Mouse (Mus musculus) splenic B cell, adult 2 months (primary cell): ENCODE data around the gene Rbm46.

Experiments used
- DNase-seq: peaks from one replicate; pipeline ENCODE4 v3.0.0-alpha.2; 2011; ENCODE audit warnings: low read depth, low spot score
- H3K27me3 ChIP-seq: 2 replicates; pipeline ENCODE4 v1.6.1; 2012; ENCODE audit warnings: mild to moderate bottlenecking, low read length, moderate library complexity, mixed read lengths; ENCODE audit not compliant: control insufficient read depth, poor library complexity, insufficient read depth, severe bottlenecking
- H3K36me3 ChIP-seq: 2 replicates; pipeline ENCODE4 v1.6.1; 2012; ENCODE audit warnings: mild to moderate bottlenecking, low read length, moderate library complexity, mixed read lengths; ENCODE audit not compliant: control insufficient read depth, poor library complexity, insufficient read depth, severe bottlenecking

Rbm46 gene

GRCm38 (mm10) chr3:82876372-82876739 is at the start of gene Rbm46:
TSS of gene Rbm46 (minus strand) at chr3:82876483.
- H3K36me3 ChIP-seq: no peaks in the 10 kb centered on the region
- H3K27me3 ChIP-seq: no peaks in the 10 kb centered on the region
- no peak for DNase-seq

- DNase-seq: no peak
- H3K27me3 ChIP-seq: no peaks in the 10 kb centered on the region
- H3K36me3 ChIP-seq: no peaks in the 10 kb centered on the region
Measured at GRCm38 (mm10) chr3:82915632-82916031, 39.3 kb upstream of the Rbm46 start.

DNA sequence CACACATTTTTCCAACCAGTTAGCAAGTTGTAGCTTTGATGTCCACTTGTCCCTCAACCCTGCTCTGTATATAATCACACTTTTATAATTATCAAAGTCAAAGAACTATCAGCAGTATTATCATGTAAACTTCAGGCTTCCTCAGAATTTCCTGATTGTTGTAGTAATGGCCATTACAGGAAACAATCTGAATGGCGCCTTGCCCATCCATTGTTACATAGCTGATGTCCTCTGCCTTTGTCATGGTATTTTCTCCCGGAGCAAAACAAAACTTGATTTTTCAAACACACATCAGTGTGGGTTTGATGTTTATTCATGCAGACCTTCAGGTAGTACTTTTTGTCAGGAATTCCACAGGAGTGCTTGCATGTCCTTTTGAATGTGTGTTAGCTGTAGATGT is 32.4 kb upstream of the Rbm46 start:
- Histone ChIP-seq H3K36me3 (no peaks in the 10 kb centered on the region), H3K27me3 (no peaks in the 10 kb centered on the region)
- no peak for DNase-seq

- H3K27me3 ChIP-seq: no peaks in the 10 kb centered on the region
- DNase-seq: no peak
- no peaks in the 10 kb centered on the region for H3K36me3 ChIP-seq
Measured at GRCm38 (mm10) chr3:82904211-82904908, 28.1 kb upstream of the Rbm46 start.

- DNase-seq: no peak
- Histone ChIP-seq H3K27me3 (no peaks in the 10 kb centered on the region), H3K36me3 (no peaks in the 10 kb centered on the region)
Measured at GRCm38 (mm10) chr3:82903613-82904205, 27.4 kb upstream of the Rbm46 start, which contains the start of gene Lrat. TSS of gene Lrat (minus strand) at chr3:82903973.

- H3K36me3 ChIP-seq: no peaks in the 10 kb centered on the region
- DNase-seq: no peak
- H3K27me3 ChIP-seq: no peaks in the 10 kb centered on the region
Measured at GRCm38 (mm10) chr3:82902757-82903612, 26.7 kb upstream of the Rbm46 start.

- DNase-seq: no peak
- Histone ChIP-seq H3K36me3 (no peaks in the 10 kb centered on the region), H3K27me3 (no peaks in the 10 kb centered on the region)
Measured at GRCm38 (mm10) chr3:82888842-82889241, 12.6 kb upstream of the Rbm46 start.

- H3K27me3 ChIP-seq: no peaks in the 10 kb centered on the region
- no peak for DNase-seq
- no peaks in the 10 kb centered on the region for H3K36me3 ChIP-seq
Measured at GRCm38 (mm10) chr3:82877258-82877657, 975 bp upstream of the Rbm46 start.

DNA sequence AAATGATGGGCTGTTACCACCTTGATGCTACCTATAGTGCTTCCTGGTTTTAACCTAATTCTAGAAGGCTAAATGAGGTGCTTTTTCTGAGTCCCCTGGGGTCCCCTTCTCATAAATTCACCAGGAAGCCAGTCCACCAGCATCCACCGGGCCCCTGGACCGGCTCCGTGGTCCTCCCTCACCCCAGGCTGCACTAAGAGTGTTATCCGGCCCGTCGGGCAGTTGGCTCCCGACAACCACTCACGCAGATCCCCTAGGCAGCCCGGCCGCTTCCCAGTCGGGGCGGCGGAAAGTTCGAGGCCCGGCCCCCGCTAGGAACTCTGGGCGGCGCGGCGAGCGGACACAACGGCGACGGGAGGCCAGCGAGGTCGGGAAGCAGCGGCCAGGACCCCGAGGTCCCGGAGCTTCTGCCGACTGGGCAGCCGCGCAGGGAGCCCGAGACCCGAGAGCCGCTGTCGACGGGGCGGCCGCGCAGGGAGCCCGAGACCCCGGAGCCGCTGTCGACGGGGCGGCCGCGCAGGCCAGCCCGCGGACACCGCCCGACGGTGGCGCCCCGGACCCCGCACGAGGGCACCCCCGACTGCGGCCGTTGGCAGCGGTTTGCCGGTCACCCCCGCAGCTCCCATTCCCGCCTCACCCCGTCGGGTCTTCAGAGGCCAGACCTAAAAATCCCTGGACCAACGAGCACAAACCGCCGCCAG is 462 bp downstream of the Rbm46 start:
- no peaks in the 10 kb centered on the region for H3K27me3 ChIP-seq
- DNase-seq: no peak
- no peaks in the 10 kb centered on the region for H3K36me3 ChIP-seq

GRCm38 (mm10) chr3:82857414-82858077 is 18.7 kb downstream of the Rbm46 start:
- no peaks in the 10 kb centered on the region for H3K27me3 ChIP-seq
- DNase-seq: no peak
- no peaks in the 10 kb centered on the region for H3K36me3 ChIP-seq

- Histone ChIP-seq H3K36me3 (no peaks in the 10 kb centered on the region), H3K27me3 (no peaks in the 10 kb centered on the region)
- no peak for DNase-seq
Measured at GRCm38 (mm10) chr3:82825165-82825564, 51.1 kb downstream of the Rbm46 start.

GRCm38 (mm10) chr3:82811851-82812250 is 64.4 kb downstream of the Rbm46 start:
- H3K36me3 ChIP-seq: no peaks in the 10 kb centered on the region
- DNase-seq: no peak
- H3K27me3 ChIP-seq: no peaks in the 10 kb centered on the region

DNA sequence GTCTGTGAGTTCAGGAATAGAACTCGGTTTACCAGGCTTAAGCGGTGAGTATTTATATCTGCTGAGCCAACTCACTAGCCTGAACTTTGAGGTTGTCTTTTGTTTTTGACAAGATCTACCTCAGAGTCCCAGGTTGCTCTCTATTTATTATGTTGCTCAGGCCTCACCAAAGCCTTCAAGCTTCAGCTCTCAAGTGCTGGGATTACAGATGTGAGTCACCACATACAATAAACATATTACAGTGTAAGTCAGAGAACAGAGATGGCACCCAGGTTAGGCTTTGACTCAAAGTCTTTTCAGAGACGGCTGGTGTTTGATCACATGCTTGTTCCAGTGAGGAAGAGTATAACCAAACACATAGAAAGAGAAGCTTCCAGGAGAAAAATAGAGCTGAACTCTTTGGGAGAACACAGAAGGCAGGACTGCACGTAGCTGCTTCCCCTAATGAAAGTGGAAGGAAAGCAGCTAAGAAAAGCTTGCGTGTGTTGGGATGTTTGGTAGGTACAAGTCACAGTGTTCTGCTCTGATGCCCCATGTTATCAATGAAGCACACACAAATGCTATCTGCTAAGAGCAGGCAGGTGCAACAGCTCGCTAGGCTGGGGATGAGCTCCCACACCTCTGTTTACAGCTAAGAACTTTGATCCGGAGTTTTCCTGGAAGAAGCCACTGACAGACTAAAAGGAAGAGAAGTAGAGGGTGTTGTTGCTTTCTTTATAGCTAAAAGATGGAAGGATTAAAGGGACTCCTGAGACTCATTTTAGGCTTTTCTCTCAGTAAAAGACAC is 65.8 kb downstream of the Rbm46 start:
- DNase-seq: no peak
- no peaks in the 10 kb centered on the region for H3K36me3 ChIP-seq
- H3K27me3 ChIP-seq: no peaks in the 10 kb centered on the region

GRCm38 (mm10) chr3:82809769-82810168 is 66.5 kb downstream of the Rbm46 start:
- Histone ChIP-seq H3K27me3 (no peaks in the 10 kb centered on the region), H3K36me3 (no peaks in the 10 kb centered on the region)
- DNase-seq: no peak
